Mouse (Mus musculus) lung, postnatal 0 days (tissue): ENCODE results near the gene Rgs3. TPM values are rescaled to one million over a fixed set of nuclear protein-coding genes. Genes with fewer than 3 reads are reported as not detected.

ENCODE experiments used
- ATAC-seq: fragments of 200-750 bp; cut with Nextera tagmentation; 2 replicates; pipeline ENCODE4 v1.8.0; 2017; ENCODE audit warnings: moderate library complexity
- DNase-seq: peaks from one replicate; pipeline ENCODE4 v3.0.0-alpha.2; 2016; ENCODE audit warnings: low spot score
- H3K27ac ChIP-seq: fragments of 300-500 bp; sonication (generic); 2 replicates; pipeline ENCODE4 v1.5.1; 2014; ENCODE audit warnings: antibody characterized with exemption, mild to moderate bottlenecking, low read length, mixed read lengths
- H3K27me3 ChIP-seq: fragments of 300-500 bp; sonication (generic); replicated peaks from 2 replicates; pipeline ENCODE4 v1.6.1; 2014; ENCODE audit warnings: low read length, mixed read lengths; ENCODE audit not compliant: insufficient read depth
- H3K36me3 ChIP-seq: fragments of 300-500 bp; sonication (generic); 2 replicates; pipeline ENCODE4 v1.6.1; 2014; ENCODE audit warnings: low read length, mixed read lengths; ENCODE audit not compliant: insufficient read depth
- H3K4me1 ChIP-seq: fragments of 300-500 bp; sonication (generic); 2 replicates; pipeline ENCODE4 v1.6.1; 2014; ENCODE audit warnings: antibody characterized with exemption, low read depth, low read length, mixed read lengths; ENCODE audit not compliant: insufficient read depth
- H3K4me2 ChIP-seq: fragments of 300-500 bp; sonication (generic); replicated peaks from 2 replicates; pipeline ENCODE4 v1.6.1; 2014; ENCODE audit warnings: low read depth, mild to moderate bottlenecking, low read length, moderate library complexity, mixed read lengths
- H3K4me3 ChIP-seq: fragments of 300-500 bp; sonication (generic); 2 replicates; pipeline ENCODE4 v1.5.1; 2014; ENCODE audit warnings: low read depth, low read length
- H3K9ac ChIP-seq: fragments of 300-500 bp; sonication (generic); replicated peaks from 2 replicates; pipeline ENCODE4 v1.6.1; 2014; ENCODE audit warnings: low read depth, mild to moderate bottlenecking
- H3K9me3 ChIP-seq: fragments of 300-500 bp; sonication (generic); 2 replicates; pipeline ENCODE4 v1.6.1; 2016; ENCODE audit warnings: low read length, mixed read lengths
- CTCF ChIP-seq: IDR thresholded peaks from 2 replicates; pipeline ENCODE4 v1.5.1; 2016; ENCODE audit warnings: antibody characterized with exemption, mild to moderate bottlenecking
- EP300 ChIP-seq: IDR thresholded peaks from 2 replicates; pipeline ENCODE4 v1.6.1; 2016; ENCODE audit warnings: antibody characterized with exemption, mild to moderate bottlenecking, control low read depth
- WGBS: fragments of 180-500 bp; shearing (Covaris S2); extraction: QIAGEN DNeasy Blood & Tissue Kit; methylation state at CpG from one replicate; pipeline ENCODE4 v1.1.7; 2014; 5-methylcytosine and 5-hydroxymethylcytosine counted together
- polyA plus RNA-seq: library from polyadenylated mRNA; unstranded; fragments of >200 nt; fragmentation: Nextera tagmentation; extraction: Ambion mirVana; gene quantifications from 2 replicates; pipeline ENCODE4 v1.2.1, GENCODE M21; 2015

Gene Rgs3
- polyA plus RNA-seq, 1 experiment from 2014 or later, result 63.7 TPM

DNA sequence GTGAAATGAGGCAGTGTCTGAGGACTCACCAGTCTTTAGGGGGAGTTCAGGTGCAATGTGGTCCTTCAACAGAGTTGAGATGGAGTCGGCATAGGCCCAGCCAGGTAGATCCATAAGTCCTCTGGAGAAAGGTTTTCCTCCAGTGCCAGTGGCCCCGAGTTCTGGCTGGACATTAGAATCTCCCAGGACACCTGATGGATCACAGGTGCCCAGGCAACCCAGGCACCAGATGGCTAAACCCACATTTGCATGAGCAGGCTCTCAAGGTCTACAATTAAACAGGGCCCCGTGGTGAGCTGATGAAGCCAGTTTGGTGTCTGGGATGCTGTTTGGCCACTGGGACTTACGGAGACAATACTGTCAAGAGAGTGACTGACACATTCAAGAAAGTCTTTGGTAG is 49.7 kb downstream of the Rgs3 start:
- DNase-seq (no peak), ATAC-seq (no peak)
- Histone ChIP-seq H3K9ac (no peak overlapping the region), H3K9me3 (no peaks in the 10 kb centered on the region), H3K4me2 (no peak overlapping the region), H3K27ac (no peak overlapping the region), H3K27me3 (no peaks in the 10 kb centered on the region), H3K36me3 (no peaks in the 10 kb centered on the region), H3K4me1 (peaks cover 10% of the 10 kb centered on the region), H3K4me3 (no peak overlapping the region)
- 95% methylated on average over 4 of the region's 4 CpGs for WGBS
- TF ChIP-seq CTCF (no peak), EP300 (no peak)

DNA sequence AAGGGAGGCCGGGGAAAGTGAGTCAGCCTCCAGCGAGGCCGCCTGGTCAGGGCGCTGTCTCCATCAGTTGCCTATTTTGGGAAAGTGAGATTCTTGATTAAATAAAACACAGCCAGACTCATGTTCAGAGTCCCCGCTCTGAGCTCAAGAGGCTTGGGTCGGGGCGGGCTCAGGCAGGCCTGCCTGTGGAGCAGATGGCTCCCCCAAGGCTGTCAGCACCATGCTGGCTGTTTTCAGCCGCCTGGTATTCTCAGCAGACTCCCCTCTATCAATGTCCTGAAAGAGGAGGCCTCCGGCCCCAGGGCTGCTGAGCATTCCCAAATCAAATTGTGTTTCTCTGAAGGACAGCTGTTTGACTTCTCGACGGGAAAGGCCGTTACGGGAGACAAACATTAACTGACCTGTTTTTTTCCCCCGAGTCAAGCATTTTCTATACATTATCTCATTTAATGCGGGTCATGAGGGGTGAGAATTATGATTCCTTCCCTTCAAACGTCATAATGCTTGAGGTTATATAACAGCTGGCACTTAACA is 50.6 kb downstream of the Rgs3 start:
- WGBS, result 62% methylated on average over 16 of the region's 16 CpGs
- H3K9ac ChIP-seq, result no peak overlapping the region
- H3K27ac ChIP-seq, result no peak overlapping the region
- TF ChIP-seq EP300 (no peak), CTCF (no peak)
- peaks cover 10% of the 10 kb centered on the region for H3K4me1 ChIP-seq
- H3K27me3 ChIP-seq, result no peaks in the 10 kb centered on the region
- no peak overlapping the region for H3K4me3 ChIP-seq
- no peaks in the 10 kb centered on the region for H3K36me3 ChIP-seq
- ATAC-seq (no peak), DNase-seq (no peak)
- H3K4me2 ChIP-seq, result no peak overlapping the region
- H3K9me3 ChIP-seq, result no peaks in the 10 kb centered on the region

DNA sequence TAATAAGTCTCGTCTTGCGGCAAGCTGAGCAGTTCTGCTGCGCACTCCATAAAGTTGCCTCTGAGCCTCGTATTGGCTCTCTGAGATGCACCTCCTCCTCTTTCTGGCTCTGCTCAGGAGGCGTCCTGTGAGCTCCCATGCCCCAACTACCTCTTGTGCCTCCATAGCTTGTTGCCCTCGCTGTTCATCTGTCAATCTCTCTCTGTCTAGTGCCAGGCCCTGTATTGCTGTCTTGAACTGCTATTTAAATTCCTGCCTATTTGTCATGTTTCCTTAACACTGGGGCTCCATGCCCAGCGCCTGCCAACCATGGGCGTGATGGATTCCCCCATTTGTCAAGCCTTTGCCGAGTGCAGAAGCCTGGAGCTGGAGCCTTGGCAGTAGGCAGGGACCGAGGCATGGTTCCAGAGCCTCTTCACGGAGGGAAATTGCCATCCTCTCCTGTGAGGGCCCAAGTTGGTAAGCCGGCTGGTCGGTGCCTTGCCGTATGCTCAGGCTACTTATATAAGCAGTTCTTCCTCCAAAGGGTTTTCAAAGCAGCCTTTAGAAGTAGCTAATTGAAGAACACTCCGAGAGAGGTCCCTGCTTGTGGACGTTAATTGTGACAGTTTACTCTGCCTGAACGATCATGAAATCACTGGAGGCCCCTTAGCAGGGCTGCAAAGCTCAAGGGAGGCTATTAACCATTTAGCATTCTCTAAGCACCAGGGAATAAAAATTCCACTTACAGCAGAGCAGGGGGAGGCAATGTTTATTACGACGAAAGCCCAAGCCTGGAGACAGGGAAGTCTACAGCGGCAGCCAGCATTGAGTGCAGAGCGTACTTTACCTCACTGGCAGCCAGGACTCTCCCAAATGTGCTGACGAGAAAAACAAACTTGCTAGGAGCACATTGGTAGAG is 53.2 kb downstream of the Rgs3 start:
- H3K4me2 ChIP-seq, result no peak overlapping the region
- H3K9ac ChIP-seq, result no peak overlapping the region
- no peak overlapping the region for H3K4me3 ChIP-seq
- ATAC-seq, result peak; percentile 54
- TF ChIP-seq EP300, result peak; percentile 34; the same call in 1 of the 2 replicates
- no peak for TF ChIP-seq CTCF
- no peaks in the 10 kb centered on the region for H3K36me3 ChIP-seq
- H3K27me3 ChIP-seq, result no peaks in the 10 kb centered on the region
- no peaks in the 10 kb centered on the region for H3K9me3 ChIP-seq
- 29% methylated on average over 22 of the region's 22 CpGs for WGBS
- peaks cover 4% of the 10 kb centered on the region; the same call in 1 of the 2 replicates for H3K4me1 ChIP-seq
- DNase-seq, result peak; percentile 40
- no peak overlapping the region for H3K27ac ChIP-seq

- Histone ChIP-seq H3K36me3 (no peaks in the 10 kb centered on the region), H3K4me1 (peaks cover 10% of the 10 kb centered on the region; the same call in 1 of the 2 replicates), H3K9me3 (no peaks in the 10 kb centered on the region), H3K27ac (no peak overlapping the region), H3K4me3 (no peak overlapping the region), H3K9ac (no peak overlapping the region), H3K4me2 (no peak overlapping the region), H3K27me3 (no peaks in the 10 kb centered on the region)
- peak; percentile 52 for DNase-seq
- ATAC-seq, result peak; percentile 69
- 56% methylated on average over 13 of the region's 13 CpGs for WGBS
- TF ChIP-seq EP300 (peak; percentile 75), CTCF (peak; percentile 64)
Observed at GRCm38 (mm10) chr4:62613646-62614365, 54.2 kb downstream of the Rgs3 start.

GRCm38 (mm10) chr4:62617856-62618440 is 58.3 kb downstream of the Rgs3 start:
- Histone ChIP-seq H3K9ac (no peak overlapping the region), H3K27ac (0 out of 2 replicates have a peak overlapping the region, but pooled peaks have one; percentile 69), H3K4me2 (no peak overlapping the region), H3K27me3 (no peaks in the 10 kb centered on the region), H3K4me1 (peaks cover 10% of the 10 kb centered on the region; the same call in 1 of the 2 replicates), H3K36me3 (no peaks in the 10 kb centered on the region), H3K9me3 (no peaks in the 10 kb centered on the region), H3K4me3 (no peak overlapping the region)
- ATAC-seq (no peak), DNase-seq (no peak)
- WGBS, result 53% methylated on average over 9 of the region's 9 CpGs
- TF ChIP-seq EP300 (no peak), CTCF (no peak)
